Mouse (Mus musculus): ENCODE measurements around the gene Grin3b. TPM values are rescaled to one million over a fixed set of nuclear protein-coding genes. Genes with fewer than 3 reads are reported as not detected.

Gene Grin3b
- polyA plus RNA-seq, 1 experiment from 2014 or later, result 0.49 TPM

DNA sequence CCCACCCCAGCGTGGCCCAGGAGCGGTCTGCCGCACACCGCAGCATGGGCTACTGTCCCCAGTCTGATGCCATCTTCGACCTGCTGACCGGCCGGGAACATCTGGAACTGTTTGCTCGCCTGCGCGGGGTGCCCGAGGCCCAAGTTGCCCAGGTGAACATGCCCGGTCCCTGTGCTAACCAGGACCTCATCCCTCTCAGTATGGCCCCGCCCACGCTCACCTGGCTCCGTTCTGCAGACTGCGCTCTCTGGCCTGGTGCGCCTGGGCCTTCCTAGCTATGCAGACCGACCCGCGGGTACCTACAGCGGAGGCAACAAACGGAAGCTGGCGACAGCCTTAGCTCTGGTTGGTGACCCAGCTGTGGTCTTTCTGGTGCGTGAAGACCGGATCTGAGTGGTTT, 43.1 kb downstream of the Grin3b start:
- Histone ChIP-seq H3K27me3 (ENCODE audit: control insufficient read depth, insufficient read depth, low read length) (peaks cover 37% of the 10 kb centered on the region), H3K9me3 (ENCODE audit: control insufficient read depth, low read length) (peaks cover 3% of the 10 kb centered on the region; the same call in 1 of the 2 replicates), H3K4me3 (ENCODE audit: low read depth, low read length) (no peak overlapping the region), H3K4me2 (replicated peaks; ENCODE audit: low read depth, low read length) (no peak overlapping the region), H3K36me3 (ENCODE audit: control insufficient read depth, insufficient read depth, low read length) (no peaks in the 10 kb centered on the region), H3K9ac (ENCODE audit: low read depth, low read length) (no peak overlapping the region), H3K4me1 (replicated peaks; ENCODE audit: control insufficient read depth, insufficient read depth, low read length) (no peaks in the 10 kb centered on the region; the same call in 1 of the 2 replicates), H3K27ac (ENCODE audit: low read depth, low read length) (no peak overlapping the region)
- DNase-seq (ENCODE audit: low spot score) (no peak), ATAC-seq (ENCODE audit: low FRiP score) (no peak)
- 24% methylated on average over 25 of the region's 25 CpGs for WGBS

DNA sequence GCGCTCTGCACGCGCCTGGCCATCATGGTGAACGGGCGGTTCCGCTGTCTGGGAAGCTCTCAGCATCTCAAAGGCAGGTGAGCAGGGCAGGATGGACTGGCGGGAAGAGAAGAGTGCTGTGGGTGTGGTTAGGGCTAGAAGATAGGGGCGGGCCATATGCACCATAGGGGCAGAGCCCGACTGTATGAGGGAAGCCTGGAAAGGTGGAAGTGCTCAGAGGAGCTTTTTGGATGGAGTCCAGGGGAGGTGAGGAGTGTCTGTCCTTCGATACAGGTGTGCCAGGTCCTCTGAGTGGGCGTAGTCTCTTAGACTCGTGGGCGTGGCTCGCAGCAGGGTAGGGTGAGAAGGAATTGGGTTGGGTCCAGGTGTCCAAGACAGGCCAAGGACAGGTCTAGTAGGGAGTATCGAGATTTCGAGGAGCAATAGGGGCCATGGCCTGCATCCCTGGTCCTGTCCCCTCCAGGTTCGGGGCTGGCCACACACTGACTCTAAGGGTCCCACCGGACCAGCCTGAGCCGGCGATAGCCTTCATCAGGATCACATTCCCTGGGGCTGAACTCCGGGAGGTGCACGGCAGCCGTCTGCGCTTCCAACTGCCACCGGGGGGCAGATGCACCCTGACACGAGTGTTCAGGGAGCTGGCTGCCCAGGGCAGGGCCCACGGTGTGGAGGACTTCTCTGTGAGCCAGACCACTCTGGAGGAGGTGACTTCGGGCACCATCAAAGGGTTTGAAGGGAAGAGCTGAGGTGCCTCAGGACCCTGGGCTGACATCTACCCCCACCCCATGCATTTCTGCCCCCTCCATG, 44.2 kb downstream of the Grin3b start:
- Histone ChIP-seq H3K4me1 (replicated peaks; ENCODE audit: control insufficient read depth, insufficient read depth, low read length) (peaks cover 9% of the 10 kb centered on the region; the same call in 1 of the 2 replicates), H3K27ac (ENCODE audit: low read depth, low read length) (no peak overlapping the region), H3K27me3 (ENCODE audit: control insufficient read depth, insufficient read depth, low read length) (peaks cover 45% of the 10 kb centered on the region), H3K9ac (ENCODE audit: low read depth, low read length) (no peak overlapping the region), H3K36me3 (ENCODE audit: control insufficient read depth, insufficient read depth, low read length) (no peaks in the 10 kb centered on the region), H3K9me3 (ENCODE audit: control insufficient read depth, low read length) (peaks cover 3% of the 10 kb centered on the region; the same call in 1 of the 2 replicates), H3K4me3 (ENCODE audit: low read depth, low read length) (no peak overlapping the region), H3K4me2 (replicated peaks; ENCODE audit: low read depth, low read length) (no peak overlapping the region)
- ATAC-seq (ENCODE audit: low FRiP score) (no peak), DNase-seq (ENCODE audit: low spot score) (no peak)
- 20% methylated on average over 28 of the region's 28 CpGs for WGBS

DNA sequence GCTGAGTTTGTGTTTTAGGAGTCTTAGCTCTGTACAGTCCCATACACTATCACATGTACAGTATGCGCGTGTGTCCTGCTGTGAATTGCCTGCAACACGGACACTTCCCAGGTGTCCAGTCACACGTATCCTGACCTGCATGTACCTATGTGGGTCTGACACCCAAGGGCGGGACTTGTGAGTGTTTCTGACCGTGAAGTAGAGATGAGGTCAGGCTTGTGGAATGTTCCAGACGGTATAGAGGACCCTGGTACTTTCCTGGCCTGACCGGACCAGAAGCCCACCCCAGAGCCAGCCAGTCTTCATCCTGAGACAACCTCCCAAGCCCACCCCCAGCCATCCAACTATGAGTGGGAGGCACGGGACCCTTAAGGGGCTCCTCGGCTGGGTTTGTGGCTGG, 45.1 kb downstream of the Grin3b start:
- peaks cover 3% of the 10 kb centered on the region; the same call in 1 of the 2 replicates for H3K9me3 ChIP-seq (ENCODE audit: control insufficient read depth, low read length)
- H3K36me3 ChIP-seq (ENCODE audit: control insufficient read depth, insufficient read depth, low read length), result no peaks in the 10 kb centered on the region
- H3K4me1 ChIP-seq (replicated peaks; ENCODE audit: control insufficient read depth, insufficient read depth, low read length), result peaks cover 10% of the 10 kb centered on the region; the same call in 1 of the 2 replicates
- no peak overlapping the region for H3K4me3 ChIP-seq (ENCODE audit: low read depth, low read length)
- H3K27ac ChIP-seq (ENCODE audit: low read depth, low read length), result no peak overlapping the region
- no peak for ATAC-seq (ENCODE audit: low FRiP score)
- H3K9ac ChIP-seq (ENCODE audit: low read depth, low read length), result no peak overlapping the region
- H3K4me2 ChIP-seq (replicated peaks; ENCODE audit: low read depth, low read length), result no peak overlapping the region
- no peak for DNase-seq (ENCODE audit: low spot score)
- H3K27me3 ChIP-seq (ENCODE audit: control insufficient read depth, insufficient read depth, low read length), result peaks cover 46% of the 10 kb centered on the region
- WGBS, result 83% methylated on average over 10 of the region's 10 CpGs

DNA sequence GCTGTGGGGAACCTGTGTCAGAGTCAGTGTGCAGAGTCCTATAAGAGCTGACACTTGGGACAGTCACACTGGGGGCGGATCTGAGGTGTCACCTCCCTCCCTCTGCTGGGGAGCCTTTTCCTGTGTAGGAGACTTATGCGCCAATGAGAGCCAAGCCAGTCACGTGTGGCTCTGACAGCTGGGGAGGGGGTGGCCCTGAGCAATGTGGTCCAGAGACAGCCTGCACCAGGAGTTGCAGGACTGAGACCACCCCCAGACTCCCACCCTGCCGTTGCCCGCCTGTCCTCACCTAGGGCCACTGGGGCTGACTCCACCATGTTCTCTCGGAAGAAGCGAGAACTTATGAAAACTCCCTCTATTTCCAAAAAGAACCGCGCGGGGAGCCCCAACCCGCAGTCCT, 46.0 kb downstream of the Grin3b start, which contains the start of gene Arhgap45:
Gene Arhgap45 (plus strand): TSS at position 143 of the 400 bp plus-strand sequence.
- Histone ChIP-seq H3K4me3 (ENCODE audit: low read depth, low read length) (no peak within 1 kb of the TSS), H3K27ac (ENCODE audit: low read depth, low read length) (no peak within 1 kb of the TSS), H3K36me3 (ENCODE audit: control insufficient read depth, insufficient read depth, low read length) (no peaks in the 10 kb centered on the region), H3K27me3 (ENCODE audit: control insufficient read depth, insufficient read depth, low read length) (peaks cover 47% of the 10 kb centered on the region), H3K4me1 (replicated peaks; ENCODE audit: control insufficient read depth, insufficient read depth, low read length) (peaks cover 10% of the 10 kb centered on the region; the same call in 1 of the 2 replicates), H3K9ac (ENCODE audit: low read depth, low read length) (no peak within 1 kb of the TSS), H3K9me3 (ENCODE audit: control insufficient read depth, low read length) (no peaks in the 10 kb centered on the region), H3K4me2 (replicated peaks; ENCODE audit: low read depth, low read length) (no peak within 1 kb of the TSS)
- ATAC-seq (ENCODE audit: low FRiP score) (no peak), DNase-seq (ENCODE audit: low spot score) (no peak)
- WGBS, result 65% methylated on average over 11 of the region's 11 CpGs

DNA sequence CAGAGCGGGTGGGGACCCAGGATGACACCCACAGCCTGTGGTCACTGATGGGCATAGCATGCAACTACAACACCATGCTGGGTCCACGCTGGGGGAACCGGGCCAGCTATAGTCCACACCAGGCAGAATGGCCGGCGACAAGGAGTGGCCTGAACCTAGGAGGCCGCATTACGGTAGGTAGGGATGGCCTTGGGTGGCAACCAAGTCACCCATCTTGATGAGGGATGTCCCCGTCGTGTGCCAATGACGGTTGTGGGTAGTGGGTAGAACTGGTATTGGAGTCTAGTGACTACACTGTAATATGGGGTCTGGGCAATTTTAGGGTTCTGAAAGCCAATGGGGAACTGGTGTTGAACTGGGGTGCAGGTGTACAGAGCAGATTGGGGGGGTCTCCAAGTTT, 46.4 kb downstream of the Grin3b start:
- Histone ChIP-seq H3K9ac (ENCODE audit: low read depth, low read length) (no peak overlapping the region), H3K4me2 (replicated peaks; ENCODE audit: low read depth, low read length) (no peak overlapping the region), H3K9me3 (ENCODE audit: control insufficient read depth, low read length) (no peaks in the 10 kb centered on the region), H3K27ac (ENCODE audit: low read depth, low read length) (no peak overlapping the region), H3K4me3 (ENCODE audit: low read depth, low read length) (no peak overlapping the region), H3K4me1 (replicated peaks; ENCODE audit: control insufficient read depth, insufficient read depth, low read length) (peaks cover 10% of the 10 kb centered on the region; the same call in 1 of the 2 replicates), H3K27me3 (ENCODE audit: control insufficient read depth, insufficient read depth, low read length) (peaks cover 47% of the 10 kb centered on the region), H3K36me3 (ENCODE audit: control insufficient read depth, insufficient read depth, low read length) (no peaks in the 10 kb centered on the region)
- DNase-seq (ENCODE audit: low spot score) (no peak), ATAC-seq (ENCODE audit: low FRiP score) (no peak)
- WGBS, result 87% methylated on average over 10 of the region's 10 CpGs

DNA sequence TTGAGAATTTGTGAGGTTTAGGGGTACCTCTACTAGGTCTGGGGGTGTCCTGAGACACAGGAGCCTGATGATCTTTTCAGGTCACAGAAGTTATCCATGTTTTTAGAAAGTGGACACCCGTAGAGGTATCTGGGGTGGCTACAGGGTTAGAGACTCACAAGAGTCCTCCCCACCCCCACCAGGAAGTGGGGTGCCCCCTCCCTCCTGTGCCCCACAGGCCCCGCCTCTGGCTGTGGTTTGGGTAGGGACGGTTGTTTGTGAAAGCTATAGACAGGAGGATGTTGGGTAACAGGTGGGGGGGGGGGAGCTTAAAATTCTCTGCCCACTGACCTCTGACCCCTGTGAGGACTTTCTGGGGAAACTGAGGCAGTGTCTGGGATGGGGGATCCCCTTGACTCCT, 46.8 kb downstream of the Grin3b start:
- ATAC-seq (ENCODE audit: low FRiP score) (no peak), DNase-seq (ENCODE audit: low spot score) (no peak)
- Histone ChIP-seq H3K27me3 (ENCODE audit: control insufficient read depth, insufficient read depth, low read length) (peaks cover 43% of the 10 kb centered on the region), H3K4me3 (ENCODE audit: low read depth, low read length) (no peak overlapping the region), H3K4me2 (replicated peaks; ENCODE audit: low read depth, low read length) (no peak overlapping the region), H3K36me3 (ENCODE audit: control insufficient read depth, insufficient read depth, low read length) (no peaks in the 10 kb centered on the region), H3K9me3 (ENCODE audit: control insufficient read depth, low read length) (no peaks in the 10 kb centered on the region), H3K9ac (ENCODE audit: low read depth, low read length) (no peak overlapping the region), H3K27ac (ENCODE audit: low read depth, low read length) (no peak overlapping the region), H3K4me1 (replicated peaks; ENCODE audit: control insufficient read depth, insufficient read depth, low read length) (peaks cover 10% of the 10 kb centered on the region; the same call in 1 of the 2 replicates)
- WGBS, result 76% methylated on average over 3 of the region's 3 CpGs

DNA sequence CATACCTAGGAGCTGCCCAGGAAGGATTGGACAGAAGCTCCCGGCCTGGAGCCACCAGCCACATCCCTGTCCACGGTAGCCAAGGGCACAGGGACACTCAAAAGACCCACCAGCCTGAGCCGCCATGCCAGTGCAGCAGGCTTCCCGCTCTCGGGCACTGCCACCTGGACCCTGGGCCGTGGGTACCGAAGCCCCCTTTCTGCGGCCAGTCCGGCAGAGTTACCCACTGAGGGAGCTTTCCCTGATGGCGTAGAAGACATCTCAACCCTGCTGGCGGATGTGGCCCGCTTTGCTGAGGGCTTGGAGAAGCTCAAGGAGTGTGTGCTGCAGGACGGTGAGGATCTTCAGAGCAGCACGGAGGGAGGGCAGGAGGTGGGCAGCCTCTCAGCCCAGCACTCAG, 47.3 kb downstream of the Grin3b start:
- Histone ChIP-seq H3K9ac (ENCODE audit: low read depth, low read length) (no peak overlapping the region), H3K36me3 (ENCODE audit: control insufficient read depth, insufficient read depth, low read length) (no peaks in the 10 kb centered on the region), H3K4me1 (replicated peaks; ENCODE audit: control insufficient read depth, insufficient read depth, low read length) (peaks cover 10% of the 10 kb centered on the region; the same call in 1 of the 2 replicates), H3K27ac (ENCODE audit: low read depth, low read length) (no peak overlapping the region), H3K27me3 (ENCODE audit: control insufficient read depth, insufficient read depth, low read length) (peaks cover 41% of the 10 kb centered on the region), H3K4me3 (ENCODE audit: low read depth, low read length) (no peak overlapping the region), H3K9me3 (ENCODE audit: control insufficient read depth, low read length) (no peaks in the 10 kb centered on the region), H3K4me2 (replicated peaks; ENCODE audit: low read depth, low read length) (no peak overlapping the region)
- DNase-seq (ENCODE audit: low spot score) (no peak), ATAC-seq (ENCODE audit: low FRiP score) (no peak)
- 82% methylated on average over 14 of the region's 14 CpGs for WGBS

DNA sequence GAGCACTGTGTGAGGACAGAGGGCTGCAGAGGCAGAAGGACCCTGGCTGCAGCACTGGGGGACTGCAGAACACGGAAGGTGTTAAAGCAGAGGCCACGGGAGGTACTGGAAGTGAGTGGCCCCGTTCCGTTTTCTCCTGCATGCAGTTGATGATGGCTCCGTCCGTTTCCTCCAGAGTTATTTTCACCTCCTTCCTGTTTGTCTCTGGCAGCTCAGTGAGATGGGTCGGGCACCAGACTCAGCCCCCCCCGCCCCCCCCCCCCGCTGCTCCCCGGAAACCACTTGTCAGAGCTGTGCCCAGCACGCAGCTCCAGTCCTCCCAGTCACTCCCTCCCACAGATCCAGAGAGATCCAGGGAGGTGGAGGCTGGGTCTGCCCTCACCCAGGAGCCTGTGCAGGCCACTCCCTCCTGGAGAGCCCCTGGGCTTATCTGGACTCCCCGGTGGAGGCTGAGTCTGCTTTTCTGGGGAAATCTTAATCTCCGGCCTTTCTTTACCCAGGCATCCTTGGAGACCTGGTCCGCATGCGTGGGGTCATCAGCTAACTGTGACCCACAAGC, 48.3 kb downstream of the Grin3b start:
- no peaks in the 10 kb centered on the region for H3K9me3 ChIP-seq (ENCODE audit: control insufficient read depth, low read length)
- peaks cover 30% of the 10 kb centered on the region for H3K27me3 ChIP-seq (ENCODE audit: control insufficient read depth, insufficient read depth, low read length)
- DNase-seq (ENCODE audit: low spot score) (no peak), ATAC-seq (ENCODE audit: low FRiP score) (no peak)
- no peak overlapping the region for H3K9ac ChIP-seq (ENCODE audit: low read depth, low read length)
- WGBS, result 5% methylated on average over 15 of the region's 15 CpGs
- peaks cover 10% of the 10 kb centered on the region; the same call in 1 of the 2 replicates for H3K4me1 ChIP-seq (replicated peaks; ENCODE audit: control insufficient read depth, insufficient read depth, low read length)
- H3K4me3 ChIP-seq (ENCODE audit: low read depth, low read length), result no peak overlapping the region
- no peak overlapping the region for H3K27ac ChIP-seq (ENCODE audit: low read depth, low read length)
- no peaks in the 10 kb centered on the region for H3K36me3 ChIP-seq (ENCODE audit: control insufficient read depth, insufficient read depth, low read length)
- no peak overlapping the region for H3K4me2 ChIP-seq (replicated peaks; ENCODE audit: low read depth, low read length)

Measured in hindbrain, embryonic 11.5 days (tissue).